Mouse (Mus musculus) liver, embryonic 11.5 days (tissue): ENCODE measurements around the gene Polr2c. TPM values are rescaled to one million over a fixed set of nuclear protein-coding genes. Genes with fewer than 3 reads are reported as not detected.
A peak's percentile ranks its signal among the peaks of the same experiment; 100 is the strongest.

Experiments used
- ATAC-seq: fragments of 200-750 bp; cut with Nextera tagmentation; replicated peaks from 2 replicates; pipeline ENCODE4 v1.8.0; 2017; ENCODE audit warnings: moderate number of reproducible peaks, mild to moderate bottlenecking, moderate TSS enrichment, moderate library complexity; ENCODE audit not compliant: low FRiP score
- DNase-seq: peaks from one replicate; pipeline ENCODE4 v3.0.0-alpha.2; 2017; ENCODE audit warnings: low spot score
- H3K27ac ChIP-seq: fragments of 300-500 bp; sonication (generic); 2 replicates; pipeline ENCODE4 v1.5.1; 2014; ENCODE audit warnings: mild to moderate bottlenecking, low read depth, low read length, control low read depth
- H3K27me3 ChIP-seq: fragments of 300-500 bp; sonication (generic); replicated peaks from 2 replicates; pipeline ENCODE4 v1.6.1; 2014; ENCODE audit warnings: low read length, mixed read lengths; ENCODE audit not compliant: control insufficient read depth, insufficient read depth
- H3K36me3 ChIP-seq: fragments of 300-500 bp; sonication (generic); 2 replicates; pipeline ENCODE4 v1.6.1; 2014; ENCODE audit warnings: mild to moderate bottlenecking, low read length, moderate library complexity, mixed read lengths; ENCODE audit not compliant: control insufficient read depth, insufficient read depth
- H3K4me1 ChIP-seq: fragments of 300-500 bp; sonication (generic); replicated peaks from 2 replicates; pipeline ENCODE4 v1.6.1; 2014; ENCODE audit warnings: low read length, mixed read lengths; ENCODE audit not compliant: control insufficient read depth, insufficient read depth
- H3K4me2 ChIP-seq: fragments of 300-500 bp; sonication (generic); 2 replicates; pipeline ENCODE4 v1.6.1; 2014; ENCODE audit warnings: mild to moderate bottlenecking, control low read depth, moderate library complexity
- H3K4me3 ChIP-seq: fragments of 300-500 bp; sonication (generic); 2 replicates; pipeline ENCODE4 v1.5.1; 2014; ENCODE audit warnings: low read depth, low read length, control low read depth
- H3K9ac ChIP-seq: fragments of 300-500 bp; sonication (generic); 2 replicates; pipeline ENCODE4 v1.6.1; 2014; ENCODE audit warnings: low read depth, low read length, control low read depth
- H3K9me3 ChIP-seq: fragments of 300-500 bp; sonication (generic); 2 replicates; pipeline ENCODE4 v1.6.1; 2016; ENCODE audit warnings: low read length, inconsistent platforms, mixed read lengths; ENCODE audit not compliant: control insufficient read depth
- WGBS: fragments of 180-500 bp; shearing (Covaris S2); extraction: QIAGEN DNeasy Blood & Tissue Kit; methylation state at CpG from one replicate; pipeline ENCODE4 v1.1.7; 2014; 5-methylcytosine and 5-hydroxymethylcytosine counted together
- polyA plus RNA-seq: library from polyadenylated mRNA; unstranded; fragments of >200 nt; fragmentation: Nextera tagmentation; extraction: Ambion mirVana; gene quantifications from 2 replicates; pipeline ENCODE4 v1.2.1, GENCODE M21; 2014

Polr2c gene
- polyA plus RNA-seq, 1 experiment from 2014 or later: 162 TPM

GRCm38 (mm10) chr8:94862487-94863220, 5.4 kb downstream of the Polr2c start:
- Histone ChIP-seq H3K36me3 (peaks cover 34% of the 10 kb centered on the region; the same call in 1 of the 2 replicates), H3K4me2 (peak overlapping the region; percentile 38), H3K4me3 (no peak overlapping the region), H3K9me3 (no peaks in the 10 kb centered on the region), H3K27ac (peak overlapping the region; percentile 14; the same call in 1 of the 2 replicates), H3K4me1 (peaks cover 40% of the 10 kb centered on the region), H3K9ac (0 out of 2 replicates have a peak overlapping the region, but pooled peaks have one; percentile 32), H3K27me3 (no peaks in the 10 kb centered on the region)
- DNase-seq (no peak), ATAC-seq (peak; percentile 46; the same call in 1 of the 2 replicates)
- WGBS: 66% methylated on average over 12 of the region's 12 CpGs

GRCm38 (mm10) chr8:94863897-94864673, 6.8 kb downstream of the Polr2c start:
- Histone ChIP-seq H3K36me3 (peaks cover 34% of the 10 kb centered on the region; the same call in 1 of the 2 replicates), H3K4me2 (no peak overlapping the region), H3K4me1 (peaks cover 38% of the 10 kb centered on the region), H3K9ac (no peak overlapping the region), H3K27ac (no peak overlapping the region), H3K4me3 (no peak overlapping the region), H3K27me3 (no peaks in the 10 kb centered on the region), H3K9me3 (no peaks in the 10 kb centered on the region)
- DNase-seq (no peak), ATAC-seq (no peak)
- WGBS: 67% methylated on average over 10 of the region's 10 CpGs

- Histone ChIP-seq H3K4me3 (no peak overlapping the region), H3K36me3 (peaks cover 32% of the 10 kb centered on the region; the same call in 1 of the 2 replicates), H3K4me2 (no peak overlapping the region), H3K27me3 (no peaks in the 10 kb centered on the region), H3K9me3 (no peaks in the 10 kb centered on the region), H3K4me1 (peaks cover 42% of the 10 kb centered on the region), H3K9ac (no peak overlapping the region), H3K27ac (no peak overlapping the region; the same call in 1 of the 2 replicates)
- no peak for DNase-seq
- 83% methylated on average over 10 of the region's 10 CpGs for WGBS
- ATAC-seq: no peak
Observed at GRCm38 (mm10) chr8:94865292-94865691, 8.0 kb downstream of the Polr2c start.

- ATAC-seq: no peak
- peaks cover 50% of the 10 kb centered on the region for H3K4me1 ChIP-seq
- no peak overlapping the region for H3K27ac ChIP-seq
- 0 out of 2 replicates have a peak, but pooled peaks cover 2% of the 10 kb centered on the region for H3K27me3 ChIP-seq
- no peak overlapping the region for H3K9ac ChIP-seq
- H3K4me2 ChIP-seq: no peak overlapping the region
- H3K4me3 ChIP-seq: no peak overlapping the region
- WGBS: 87% methylated on average over 9 of the region's 9 CpGs
- DNase-seq: no peak
- peaks cover 26% of the 10 kb centered on the region; the same call in 1 of the 2 replicates for H3K36me3 ChIP-seq
- no peaks in the 10 kb centered on the region for H3K9me3 ChIP-seq
Observed at GRCm38 (mm10) chr8:94866921-94867320, 9.7 kb downstream of the Polr2c start.

GRCm38 (mm10) chr8:94869146-94869545, 11.9 kb downstream of the Polr2c start:
- no peaks in the 10 kb centered on the region for H3K9me3 ChIP-seq
- H3K4me3 ChIP-seq: no peak overlapping the region
- ATAC-seq (no peak), DNase-seq (no peak)
- no peak overlapping the region for H3K9ac ChIP-seq
- no peak overlapping the region for H3K4me2 ChIP-seq
- WGBS: 75% methylated on average over 7 of the region's 7 CpGs
- peaks cover 2% of the 10 kb centered on the region; the same call in 1 of the 2 replicates for H3K27me3 ChIP-seq
- peaks cover 17% of the 10 kb centered on the region; the same call in 1 of the 2 replicates for H3K36me3 ChIP-seq
- H3K4me1 ChIP-seq: peaks cover 37% of the 10 kb centered on the region
- H3K27ac ChIP-seq: no peak overlapping the region

- H3K4me3 ChIP-seq: peak overlapping the region; percentile 37; the same call in 1 of the 2 replicates
- peaks cover 10% of the 10 kb centered on the region; the same call in 1 of the 2 replicates for H3K36me3 ChIP-seq
- WGBS: 53% methylated on average over 4 of the region's 4 CpGs
- peaks cover 6% of the 10 kb centered on the region; the same call in 1 of the 2 replicates for H3K27me3 ChIP-seq
- no peak for ATAC-seq
- DNase-seq: no peak
- no peak overlapping the region for H3K9ac ChIP-seq
- H3K4me1 ChIP-seq: peaks cover 39% of the 10 kb centered on the region
- no peaks in the 10 kb centered on the region for H3K9me3 ChIP-seq
- no peak overlapping the region for H3K27ac ChIP-seq
- peak overlapping the region; percentile 73; the same call in 1 of the 2 replicates for H3K4me2 ChIP-seq
Observed at GRCm38 (mm10) chr8:94870003-94870402, 12.8 kb downstream of the Polr2c start.

GRCm38 (mm10) chr8:94870474-94871107, 13.3 kb downstream of the Polr2c start:
- no peak for ATAC-seq
- H3K4me3 ChIP-seq: peak overlapping the region; percentile 37
- H3K9ac ChIP-seq: peak overlapping the region; percentile 52
- no peak for DNase-seq
- H3K36me3 ChIP-seq: peaks cover 5% of the 10 kb centered on the region; the same call in 1 of the 2 replicates
- peak overlapping the region; percentile 73 for H3K4me2 ChIP-seq
- H3K9me3 ChIP-seq: no peaks in the 10 kb centered on the region
- no peak overlapping the region for H3K27ac ChIP-seq
- peaks cover 44% of the 10 kb centered on the region for H3K4me1 ChIP-seq
- 17% methylated on average over 21 of the region's 22 CpGs for WGBS
- peaks cover 11% of the 10 kb centered on the region for H3K27me3 ChIP-seq
